Mouse (Mus musculus): ENCODE measurements around the gene Pi4k2b. TPM values are rescaled to one million over a fixed set of nuclear protein-coding genes. Genes with fewer than 3 reads are reported as not detected.
A peak's percentile ranks its signal among the peaks of the same experiment; 100 is the strongest.
"Not testable (repeated sequence)": the region's sequence is repeated elsewhere in the genome, so short reads cannot be mapped to it uniquely, and the experiment has no call there.

Gene Pi4k2b
- polyA plus RNA-seq (2014; fragmentation: Nextera tagmentation; extraction: Ambion mirVana), result 9.6 and 11.8 TPM in 2 replicates

DNA sequence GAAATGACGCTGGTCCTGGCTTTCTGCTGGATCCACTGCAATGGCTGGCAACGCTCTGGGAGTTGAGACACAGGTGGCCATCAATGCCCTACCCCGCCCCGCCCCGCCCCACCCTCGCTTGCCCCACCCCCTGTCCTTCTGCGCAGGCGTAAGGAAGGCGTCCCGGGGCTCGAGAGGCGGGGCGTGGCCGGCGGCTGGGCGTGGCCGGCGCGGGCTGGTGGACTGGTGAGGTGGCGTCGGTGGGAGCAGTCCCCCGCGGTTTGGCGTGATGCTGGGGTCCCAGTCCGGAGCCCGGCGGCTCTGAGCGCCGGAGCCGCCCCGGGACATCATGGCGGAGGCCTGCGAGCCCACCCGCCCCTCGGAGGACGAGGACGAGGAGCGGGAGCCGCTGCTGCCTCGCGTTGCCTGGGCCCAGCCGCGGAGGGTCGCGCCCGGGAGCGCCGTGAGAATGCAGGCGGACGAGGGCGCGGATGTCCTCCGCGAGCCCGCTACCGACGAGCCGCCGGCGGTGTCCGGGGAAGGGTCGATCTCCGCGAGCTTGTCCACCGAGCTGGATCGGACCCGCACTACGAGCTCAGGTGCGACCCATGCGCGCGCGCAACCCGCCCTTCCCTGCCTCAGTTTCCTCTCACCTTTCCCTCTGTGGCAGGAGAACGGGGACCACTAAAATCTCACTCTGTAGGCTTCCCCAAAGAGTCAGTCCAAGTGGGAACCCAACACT lies at the start of gene Pi4k2b:
Pi4k2b (plus strand) TSS at position 184 of the 721 bp plus-strand sequence.
- Histone ChIP-seq H3K9me3 (replicated peaks; ENCODE audit: control insufficient read depth, low read length) (no peaks in the 10 kb centered on the region), H3K4me1 (ENCODE audit: control insufficient read depth, insufficient read depth, low read length) (0 out of 2 replicates have a peak, but pooled peaks cover 2% of the 10 kb centered on the region), H3K4me3 (ENCODE audit: low read depth, low read length) (peak within 1 kb of the TSS; percentile 67), H3K27ac (ENCODE audit: low read depth, low read length) (peak within 1 kb of the TSS; percentile 36), H3K36me3 (ENCODE audit: control insufficient read depth, insufficient read depth, low read length) (no peaks in the 10 kb centered on the region), H3K9ac (ENCODE audit: low read depth, low read length) (peak within 1 kb of the TSS; percentile 83), H3K27me3 (ENCODE audit: control insufficient read depth, insufficient read depth, low read length) (no peaks in the 10 kb centered on the region), H3K4me2 (peak within 1 kb of the TSS; percentile 69)
- peak; percentile 92 for ATAC-seq (replicated peaks; ENCODE audit: insufficient number of reproducible peaks, low FRiP score, low TSS enrichment)
- WGBS (ENCODE audit: insufficient replicate concordance), result 1% methylated on average over 47 of the region's 75 CpGs

DNA sequence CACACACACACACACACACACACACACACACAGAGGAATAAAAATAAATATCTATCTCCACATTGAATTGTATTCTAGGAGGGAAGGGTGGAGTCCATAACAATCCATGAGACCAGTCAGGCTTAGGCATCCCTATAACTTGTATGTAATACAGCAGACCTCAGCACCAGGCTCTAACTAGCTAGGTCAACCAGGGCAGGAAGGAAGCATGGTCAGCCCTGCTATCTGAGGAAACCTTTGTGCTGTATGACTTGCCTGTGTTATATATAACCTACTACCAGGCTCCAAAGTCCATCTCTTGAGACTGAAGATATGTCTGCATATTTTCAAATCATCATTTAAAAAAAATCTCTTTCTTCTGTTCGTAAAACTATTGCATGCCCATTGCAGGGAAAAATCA lies 44.1 kb upstream of the Pi4k2b start:
- 85% methylated on average over 1 of the region's 1 CpGs for WGBS (ENCODE audit: insufficient replicate concordance)

DNA sequence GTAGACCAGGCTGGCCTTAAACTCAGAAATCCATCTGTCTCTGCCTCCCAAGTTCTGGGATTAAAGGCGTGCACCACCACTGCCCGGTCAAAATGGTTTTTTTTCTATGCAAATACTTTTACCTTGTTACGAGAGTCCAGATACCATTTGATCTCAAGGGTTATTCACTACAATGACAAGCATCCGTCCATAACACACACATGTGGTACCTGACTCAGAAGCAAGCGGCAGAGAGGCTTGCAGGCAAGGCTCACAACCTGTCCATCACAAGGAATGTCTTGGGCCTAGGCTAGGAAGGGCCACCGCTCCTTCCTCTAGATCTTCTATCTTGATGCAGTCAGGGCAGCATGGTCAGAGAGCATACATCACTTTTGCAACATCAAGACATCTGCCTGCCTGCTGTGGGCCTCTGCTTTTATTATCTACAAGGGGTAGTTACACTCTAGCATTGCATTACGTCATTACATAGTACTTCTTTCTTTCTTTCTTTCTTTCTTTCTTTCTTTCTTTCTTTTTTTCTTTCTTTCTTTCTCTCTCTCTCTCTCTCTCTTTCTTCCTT lies 43.4 kb upstream of the Pi4k2b start:
- 83% methylated on average over 7 of the region's 7 CpGs for WGBS (ENCODE audit: insufficient replicate concordance)
- H3K27ac ChIP-seq (ENCODE audit: low read depth, low read length); H3K27me3 ChIP-seq (ENCODE audit: control insufficient read depth, insufficient read depth, low read length); H3K9ac ChIP-seq (ENCODE audit: low read depth, low read length); ATAC-seq (replicated peaks; ENCODE audit: insufficient number of reproducible peaks, low FRiP score, low TSS enrichment); H3K4me2 ChIP-seq; H3K36me3 ChIP-seq (ENCODE audit: control insufficient read depth, insufficient read depth, low read length); H3K4me3 ChIP-seq (ENCODE audit: low read depth, low read length); H3K9me3 ChIP-seq (replicated peaks; ENCODE audit: control insufficient read depth, low read length); H3K4me1 ChIP-seq (ENCODE audit: control insufficient read depth, insufficient read depth, low read length): not testable (repeated sequence)

More for the DNA sequence above, 44.1 kb upstream of the Pi4k2b start:
- H3K4me1 ChIP-seq (ENCODE audit: control insufficient read depth, insufficient read depth, low read length), result no peaks in the 10 kb centered on the region
- no peak for ATAC-seq (replicated peaks; ENCODE audit: insufficient number of reproducible peaks, low FRiP score, low TSS enrichment)
- no peak overlapping the region for H3K9ac ChIP-seq (ENCODE audit: low read depth, low read length)
- H3K36me3 ChIP-seq (ENCODE audit: control insufficient read depth, insufficient read depth, low read length), result no peaks in the 10 kb centered on the region
- no peak overlapping the region for H3K4me2 ChIP-seq
- no peak overlapping the region for H3K4me3 ChIP-seq (ENCODE audit: low read depth, low read length)
- H3K9me3 ChIP-seq (replicated peaks; ENCODE audit: control insufficient read depth, low read length), result no peaks in the 10 kb centered on the region
- H3K27me3 ChIP-seq (ENCODE audit: control insufficient read depth, insufficient read depth, low read length), result no peaks in the 10 kb centered on the region
- no peak overlapping the region for H3K27ac ChIP-seq (ENCODE audit: low read depth, low read length)

DNA sequence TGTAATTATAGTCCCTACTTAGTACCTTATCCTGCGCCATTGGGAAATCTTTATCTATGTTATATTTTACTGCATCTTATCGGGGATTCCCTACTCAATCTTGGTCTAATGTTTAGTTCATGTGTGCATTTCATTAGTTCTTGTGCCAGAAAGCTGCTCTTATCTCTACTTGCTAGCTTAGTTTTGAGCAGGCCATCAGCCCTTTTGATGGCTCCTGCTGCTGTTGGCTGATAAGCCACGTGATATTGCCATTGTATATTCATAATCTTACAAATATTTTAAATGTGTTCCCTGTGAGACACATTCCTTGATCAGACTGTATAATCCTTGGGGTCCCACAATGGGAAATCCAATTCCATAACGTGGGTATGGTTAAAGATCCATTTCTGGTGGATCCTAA lies 36.8 kb upstream of the Pi4k2b start:
- no peak overlapping the region for H3K4me2 ChIP-seq
- no peaks in the 10 kb centered on the region for H3K27me3 ChIP-seq (ENCODE audit: control insufficient read depth, insufficient read depth, low read length)
- H3K4me3 ChIP-seq (ENCODE audit: low read depth, low read length), result no peak overlapping the region
- H3K9me3 ChIP-seq (replicated peaks; ENCODE audit: control insufficient read depth, low read length), result no peaks in the 10 kb centered on the region
- H3K27ac ChIP-seq (ENCODE audit: low read depth, low read length), result no peak overlapping the region
- 64% methylated on average over 4 of the region's 4 CpGs for WGBS (ENCODE audit: insufficient replicate concordance)
- no peak for ATAC-seq (replicated peaks; ENCODE audit: insufficient number of reproducible peaks, low FRiP score, low TSS enrichment)
- H3K36me3 ChIP-seq (ENCODE audit: control insufficient read depth, insufficient read depth, low read length), result no peaks in the 10 kb centered on the region
- no peak overlapping the region for H3K9ac ChIP-seq (ENCODE audit: low read depth, low read length)
- no peaks in the 10 kb centered on the region for H3K4me1 ChIP-seq (ENCODE audit: control insufficient read depth, insufficient read depth, low read length)

DNA sequence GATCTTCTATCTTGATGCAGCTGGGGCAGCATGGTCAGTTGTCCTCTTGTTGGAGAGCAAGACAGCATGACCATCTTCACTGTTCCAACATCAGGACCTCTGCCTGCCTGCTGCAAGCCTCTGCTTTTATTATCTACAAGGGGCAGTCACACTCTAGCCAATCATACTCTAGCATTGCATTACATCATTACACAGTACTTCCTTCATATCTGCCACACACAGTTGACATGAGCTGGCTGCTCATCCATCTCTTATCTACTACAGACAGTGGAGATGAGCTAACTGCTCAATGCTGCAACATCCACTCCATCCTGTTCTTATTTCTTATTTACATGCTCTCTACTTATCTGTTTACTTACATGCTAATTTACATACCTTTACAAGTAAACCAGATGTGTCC lies 28.7 kb upstream of the Pi4k2b start:
- H3K4me1 ChIP-seq (ENCODE audit: control insufficient read depth, insufficient read depth, low read length), result no peaks in the 10 kb centered on the region
- H3K27ac ChIP-seq (ENCODE audit: low read depth, low read length), result no peak overlapping the region
- no peak overlapping the region for H3K9ac ChIP-seq (ENCODE audit: low read depth, low read length)
- H3K9me3 ChIP-seq (replicated peaks; ENCODE audit: control insufficient read depth, low read length), result no peaks in the 10 kb centered on the region
- H3K4me3 ChIP-seq (ENCODE audit: low read depth, low read length), result no peak overlapping the region
- H3K27me3 ChIP-seq (ENCODE audit: control insufficient read depth, insufficient read depth, low read length), result no peaks in the 10 kb centered on the region
- no peaks in the 10 kb centered on the region for H3K36me3 ChIP-seq (ENCODE audit: control insufficient read depth, insufficient read depth, low read length)
- no peak for ATAC-seq (replicated peaks; ENCODE audit: insufficient number of reproducible peaks, low FRiP score, low TSS enrichment)
- no peak overlapping the region for H3K4me2 ChIP-seq

DNA sequence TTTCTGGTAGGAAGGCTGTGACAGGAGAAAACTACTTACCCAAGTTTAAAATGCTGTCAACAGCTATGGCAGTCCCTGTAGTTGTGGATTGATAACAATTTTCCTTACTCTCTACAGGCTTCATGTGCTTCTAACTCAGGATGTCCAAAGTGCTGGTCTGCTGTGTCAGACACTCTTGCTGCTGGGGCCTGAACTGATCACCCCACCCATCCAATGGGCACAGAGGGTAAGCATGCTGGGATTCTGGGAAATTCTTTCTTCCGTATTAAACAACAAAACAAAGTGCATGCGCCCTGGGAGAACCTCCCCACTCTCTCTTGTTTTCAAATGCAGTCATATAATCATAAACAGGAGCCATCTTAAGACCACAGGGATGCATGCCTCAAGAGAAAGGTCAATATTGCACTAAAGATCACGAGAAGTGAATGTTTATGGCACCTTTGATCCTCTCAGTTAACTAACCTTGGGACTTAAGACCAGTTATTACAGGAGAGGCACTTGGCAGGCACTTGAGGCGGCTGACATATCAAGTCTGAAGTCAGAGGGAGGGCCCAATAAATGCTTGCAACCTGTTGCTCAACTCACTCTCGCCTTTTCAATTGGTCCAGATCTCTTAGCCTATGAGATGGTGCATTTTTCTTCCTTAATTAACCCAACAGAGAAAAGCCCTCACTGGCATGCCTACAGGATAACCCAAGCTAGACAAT lies 24.5 kb upstream of the Pi4k2b start:
- no peak overlapping the region for H3K4me2 ChIP-seq
- H3K36me3 ChIP-seq (ENCODE audit: control insufficient read depth, insufficient read depth, low read length), result no peaks in the 10 kb centered on the region
- H3K9ac ChIP-seq (ENCODE audit: low read depth, low read length), result no peak overlapping the region
- WGBS (ENCODE audit: insufficient replicate concordance), result 68% methylated on average over 5 of the region's 5 CpGs
- no peak overlapping the region for H3K27ac ChIP-seq (ENCODE audit: low read depth, low read length)
- no peak for ATAC-seq (replicated peaks; ENCODE audit: insufficient number of reproducible peaks, low FRiP score, low TSS enrichment)
- H3K27me3 ChIP-seq (ENCODE audit: control insufficient read depth, insufficient read depth, low read length), result no peaks in the 10 kb centered on the region
- H3K4me3 ChIP-seq (ENCODE audit: low read depth, low read length), result no peak overlapping the region
- no peaks in the 10 kb centered on the region for H3K4me1 ChIP-seq (ENCODE audit: control insufficient read depth, insufficient read depth, low read length)
- no peaks in the 10 kb centered on the region for H3K9me3 ChIP-seq (replicated peaks; ENCODE audit: control insufficient read depth, low read length)

DNA sequence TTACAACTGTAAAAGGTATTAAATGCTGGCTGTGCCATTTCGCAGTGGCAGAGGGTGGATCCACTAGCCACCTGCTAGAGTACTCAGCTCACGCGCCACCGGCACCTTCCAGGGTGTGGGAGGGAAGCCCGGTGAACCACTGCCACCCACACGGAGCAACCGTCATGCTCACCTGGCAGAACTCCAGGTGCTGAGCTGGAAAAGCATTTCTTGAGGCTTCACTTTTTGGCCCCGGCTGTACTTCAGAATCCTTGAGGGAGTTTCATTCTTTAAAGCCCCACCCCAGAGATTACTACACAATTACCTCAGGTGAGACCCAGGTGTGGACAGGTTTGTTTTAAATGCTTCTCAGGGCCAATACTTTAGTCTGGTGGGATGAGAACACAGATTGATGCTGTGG lies 20.4 kb upstream of the Pi4k2b start:
- Histone ChIP-seq H3K4me2 (no peak overlapping the region), H3K4me3 (ENCODE audit: low read depth, low read length) (no peak overlapping the region), H3K36me3 (ENCODE audit: control insufficient read depth, insufficient read depth, low read length) (no peaks in the 10 kb centered on the region), H3K27me3 (ENCODE audit: control insufficient read depth, insufficient read depth, low read length) (no peaks in the 10 kb centered on the region; the same call in 1 of the 2 replicates), H3K9ac (ENCODE audit: low read depth, low read length) (no peak overlapping the region), H3K4me1 (ENCODE audit: control insufficient read depth, insufficient read depth, low read length) (no peaks in the 10 kb centered on the region), H3K9me3 (replicated peaks; ENCODE audit: control insufficient read depth, low read length) (no peaks in the 10 kb centered on the region), H3K27ac (ENCODE audit: low read depth, low read length) (no peak overlapping the region)
- WGBS (ENCODE audit: insufficient replicate concordance), result 83% methylated on average over 8 of the region's 8 CpGs
- no peak for ATAC-seq (replicated peaks; ENCODE audit: insufficient number of reproducible peaks, low FRiP score, low TSS enrichment)

DNA sequence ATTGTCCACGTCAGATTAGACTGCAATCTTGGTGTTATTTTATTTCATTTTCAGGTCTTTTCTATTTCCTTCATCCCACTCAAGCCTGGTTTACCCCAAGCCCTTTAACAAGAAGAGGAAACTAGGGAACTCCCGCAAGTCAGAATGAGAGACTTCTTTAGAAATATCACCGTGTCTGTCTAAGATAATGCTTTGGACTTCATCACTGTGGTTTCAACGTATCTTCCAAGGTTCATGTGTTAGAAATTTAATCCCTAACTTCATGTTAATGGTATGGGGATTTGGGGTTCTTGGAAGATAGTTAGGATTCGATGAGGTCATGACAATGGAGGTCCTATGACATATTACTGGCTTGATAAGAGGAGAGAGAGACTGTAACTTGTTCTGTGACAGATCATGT lies 13.6 kb upstream of the Pi4k2b start:
- H3K9me3 ChIP-seq (replicated peaks; ENCODE audit: control insufficient read depth, low read length), result no peaks in the 10 kb centered on the region
- H3K27me3 ChIP-seq (ENCODE audit: control insufficient read depth, insufficient read depth, low read length), result no peaks in the 10 kb centered on the region; the same call in 1 of the 2 replicates
- H3K4me2 ChIP-seq, result no peak overlapping the region
- H3K4me1 ChIP-seq (ENCODE audit: control insufficient read depth, insufficient read depth, low read length), result no peaks in the 10 kb centered on the region
- no peak overlapping the region for H3K4me3 ChIP-seq (ENCODE audit: low read depth, low read length)
- no peak for ATAC-seq (replicated peaks; ENCODE audit: insufficient number of reproducible peaks, low FRiP score, low TSS enrichment)
- H3K9ac ChIP-seq (ENCODE audit: low read depth, low read length), result no peak overlapping the region
- WGBS (ENCODE audit: insufficient replicate concordance), result 74% methylated on average over 5 of the region's 5 CpGs
- no peaks in the 10 kb centered on the region for H3K36me3 ChIP-seq (ENCODE audit: control insufficient read depth, insufficient read depth, low read length)
- H3K27ac ChIP-seq (ENCODE audit: low read depth, low read length), result no peak overlapping the region
